Mouse (Mus musculus) neural tube, embryonic 15.5 days (tissue): ENCODE results near the gene Tgm5. TPM values are rescaled to one million over a fixed set of nuclear protein-coding genes. Genes with fewer than 3 reads are reported as not detected.
A peak's percentile ranks its signal among the peaks of the same experiment; 100 is the strongest.
"Not testable (repeated sequence)": the region's sequence is repeated elsewhere in the genome, so short reads cannot be mapped to it uniquely, and the experiment has no call there.

Experiments
- ATAC-seq: fragments of 200-750 bp; cut with Nextera tagmentation; 2 replicates; pipeline ENCODE4 v1.8.0; 2017; ENCODE audit warnings: mild to moderate bottlenecking, moderate TSS enrichment, moderate library complexity; ENCODE audit not compliant: low FRiP score
- H3K27ac ChIP-seq: fragments of 300-500 bp; sonication (generic); replicated peaks from 2 replicates; pipeline ENCODE4 v1.5.1; 2015; ENCODE audit warnings: mild to moderate bottlenecking, inconsistent platforms
- H3K27me3 ChIP-seq: fragments of 300-500 bp; sonication (generic); replicated peaks from 2 replicates; pipeline ENCODE4 v1.6.1; 2015; ENCODE audit warnings: inconsistent platforms
- H3K36me3 ChIP-seq: fragments of 300-500 bp; sonication (generic); 2 replicates; pipeline ENCODE4 v1.6.1; 2015; ENCODE audit warnings: inconsistent platforms
- H3K4me1 ChIP-seq: fragments of 300-500 bp; sonication (generic); 2 replicates; pipeline ENCODE4 v1.6.1; 2015; ENCODE audit warnings: inconsistent platforms
- H3K4me2 ChIP-seq: fragments of 300-500 bp; sonication (generic); 2 replicates; pipeline ENCODE4 v1.6.1; 2015; ENCODE audit warnings: inconsistent platforms, mild to moderate bottlenecking, moderate library complexity
- H3K4me3 ChIP-seq: fragments of 300-500 bp; sonication (generic); replicated peaks from 2 replicates; pipeline ENCODE4 v1.5.1; 2015; ENCODE audit warnings: mild to moderate bottlenecking, inconsistent platforms
- H3K9ac ChIP-seq: fragments of 300-500 bp; sonication (generic); replicated peaks from 2 replicates; pipeline ENCODE4 v1.6.1; 2015; ENCODE audit warnings: mild to moderate bottlenecking, inconsistent platforms
- H3K9me3 ChIP-seq: fragments of 300-500 bp; sonication (generic); replicated peaks from 2 replicates; pipeline ENCODE4 v1.6.1; 2016; ENCODE audit warnings: inconsistent platforms
- WGBS: fragments of 180-500 bp; shearing (Covaris S2); methylation state at CpG from one replicate; pipeline ENCODE4 v1.1.7; 2015; ENCODE audit warnings: mixed read lengths; 5-methylcytosine and 5-hydroxymethylcytosine counted together
- polyA plus RNA-seq: library from polyadenylated mRNA; unstranded; fragments of >200 nt; fragmentation: Nextera tagmentation; extraction: Ambion mirVana; gene quantifications from 2 replicates; pipeline ENCODE4 v1.2.1, GENCODE M21; 2015

The Tgm5 gene
- polyA plus RNA-seq, 1 experiment from 2014 or later: 0.09 TPM

DNA sequence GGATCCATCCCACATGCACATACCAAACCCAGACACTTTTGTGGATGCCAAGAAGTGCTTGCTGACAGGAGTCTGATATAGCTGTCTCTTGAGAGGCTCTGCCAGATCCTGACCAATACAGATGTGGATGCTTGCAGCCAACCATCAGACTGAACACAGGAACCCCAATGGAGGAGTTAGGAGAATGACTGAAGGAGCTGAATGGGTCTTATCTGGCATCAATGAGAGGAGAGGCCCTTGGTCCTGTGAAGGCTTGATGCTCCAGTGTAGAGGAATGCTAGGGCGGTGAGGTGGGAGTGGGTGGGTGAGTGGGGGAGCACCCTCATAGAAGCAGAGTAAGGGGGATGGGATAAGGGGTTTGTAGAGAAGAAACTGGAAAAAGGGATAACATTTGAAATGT is 46.8 kb downstream of the Tgm5 start:
- not testable (repeated sequence) for H3K27ac ChIP-seq, H3K4me2 ChIP-seq, H3K4me1 ChIP-seq, H3K9me3 ChIP-seq, H3K27me3 ChIP-seq, H3K36me3 ChIP-seq, H3K9ac ChIP-seq, ATAC-seq, H3K4me3 ChIP-seq
- 100% methylated on average over 1 of the region's 1 CpGs for WGBS

DNA sequence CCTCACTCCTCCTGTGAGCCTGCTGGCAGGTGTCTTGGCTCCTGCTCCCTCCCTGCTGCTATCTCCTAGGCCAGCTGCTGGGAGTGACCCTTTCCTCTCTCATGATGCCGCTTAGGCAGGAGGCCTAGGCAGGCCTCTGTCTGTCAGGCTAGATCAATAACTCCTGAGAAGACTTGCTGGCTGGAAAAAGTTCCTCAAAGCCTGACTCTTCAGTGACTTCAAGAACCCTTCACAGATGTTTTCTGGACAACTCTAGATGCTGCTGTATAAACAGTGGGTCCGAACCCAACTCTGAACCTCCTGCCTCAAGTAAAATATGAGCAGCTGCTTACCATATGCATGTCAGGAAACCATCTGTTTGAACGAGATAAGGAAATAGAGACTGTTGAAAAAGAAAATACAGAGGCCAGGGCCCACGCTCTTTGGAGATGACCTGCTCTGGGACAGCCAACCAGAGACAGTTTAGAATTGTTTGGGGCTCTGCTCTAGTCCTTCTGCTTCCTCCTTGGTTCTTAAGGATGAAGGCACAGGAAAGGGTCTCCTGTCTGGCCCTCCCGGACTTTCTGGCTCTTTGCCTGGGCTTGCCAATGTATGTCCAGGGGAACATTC is 48.8 kb downstream of the Tgm5 start, which contains the start of gene Epb42:
Gene Epb42, minus strand, starts transcription at position 340 of the 609 bp plus-strand sequence.
- H3K9ac ChIP-seq: no peak within 1 kb of the TSS
- ATAC-seq: no peak
- H3K36me3 ChIP-seq: no peaks in the 10 kb centered on the region
- 80% methylated on average over 5 of the region's 5 CpGs for WGBS
- H3K27me3 ChIP-seq: no peaks in the 10 kb centered on the region
- H3K4me2 ChIP-seq: no peak within 1 kb of the TSS
- no peak within 1 kb of the TSS for H3K27ac ChIP-seq
- no peaks in the 10 kb centered on the region for H3K9me3 ChIP-seq
- no peak within 1 kb of the TSS for H3K4me3 ChIP-seq
- H3K4me1 ChIP-seq: no peaks in the 10 kb centered on the region

DNA sequence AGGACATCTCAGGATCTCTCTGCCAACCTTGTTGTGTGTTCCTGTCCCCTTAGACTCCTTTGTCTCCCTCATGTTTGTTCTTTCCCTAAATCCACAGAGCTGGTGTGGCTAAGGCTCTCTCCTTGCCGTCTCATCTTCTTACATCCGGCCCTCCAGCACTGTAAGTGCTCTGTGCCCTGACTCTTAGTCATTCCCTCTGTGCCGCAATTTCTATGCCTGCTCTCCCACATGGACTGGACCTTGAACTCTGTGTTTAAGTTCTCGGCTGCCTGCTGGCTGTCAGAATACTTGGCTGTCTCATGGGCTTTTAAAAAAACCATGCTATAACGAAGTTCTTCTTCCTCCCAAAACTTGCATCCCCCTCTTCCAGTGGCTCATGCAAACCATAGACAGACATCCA is 62.7 kb downstream of the Tgm5 start:
- Histone ChIP-seq H3K27me3 (no peaks in the 10 kb centered on the region), H3K4me2 (no peak overlapping the region), H3K9ac (no peak overlapping the region), H3K4me3 (no peak overlapping the region), H3K27ac (no peak overlapping the region), H3K36me3 (peaks cover 1% of the 10 kb centered on the region), H3K9me3 (no peaks in the 10 kb centered on the region), H3K4me1 (no peaks in the 10 kb centered on the region)
- no peak for ATAC-seq
- 67% methylated on average over 5 of the region's 5 CpGs for WGBS

DNA sequence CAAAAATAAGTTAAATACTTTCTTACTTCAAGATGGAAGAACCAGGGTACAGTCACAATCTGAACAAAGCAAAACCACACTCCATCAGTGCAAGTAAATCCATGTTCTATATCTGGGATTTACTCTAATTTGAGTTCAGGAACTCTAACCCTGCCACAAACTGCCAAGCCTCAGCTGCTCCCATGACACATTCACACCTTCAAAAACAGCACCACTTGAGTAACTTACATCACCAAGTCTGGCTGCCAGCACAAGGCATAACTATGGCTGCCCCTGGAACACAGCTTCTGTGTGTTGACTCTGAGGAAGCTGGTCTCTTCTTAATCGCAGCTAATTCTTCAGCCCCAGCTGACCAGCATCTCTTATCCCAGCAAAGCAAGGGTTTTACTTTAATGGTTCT is 68.5 kb downstream of the Tgm5 start:
- 98% methylated on average over 1 of the region's 1 CpGs for WGBS
- H3K36me3 ChIP-seq: peaks cover 45% of the 10 kb centered on the region

DNA sequence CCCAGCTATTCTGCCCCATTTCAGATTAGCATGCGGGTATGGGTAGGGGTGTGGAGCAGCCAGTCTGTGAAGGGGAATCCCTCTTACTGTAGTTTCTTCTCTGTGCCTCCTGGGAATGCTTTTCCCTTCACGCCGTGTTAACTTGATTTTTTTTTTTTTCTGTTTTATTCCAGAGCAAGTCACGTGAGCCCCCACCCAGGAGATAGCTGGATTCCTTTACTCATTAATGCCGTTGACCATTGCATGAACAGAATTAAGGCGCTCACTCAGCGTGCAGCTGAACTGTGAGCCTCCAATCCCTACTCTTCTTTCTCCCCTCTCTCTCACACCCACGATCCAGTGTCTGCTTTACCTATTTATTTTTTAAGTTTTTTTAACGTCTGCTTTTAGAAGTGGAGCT is 69.4 kb downstream of the Tgm5 start:
- peaks cover 54% of the 10 kb centered on the region for H3K36me3 ChIP-seq
- no peaks in the 10 kb centered on the region for H3K27me3 ChIP-seq
- no peak for ATAC-seq
- no peaks in the 10 kb centered on the region for H3K9me3 ChIP-seq
- H3K4me2 ChIP-seq: no peak overlapping the region
- 87% methylated on average over 9 of the region's 9 CpGs for WGBS
- no peak overlapping the region for H3K27ac ChIP-seq
- no peak overlapping the region for H3K4me3 ChIP-seq
- no peaks in the 10 kb centered on the region for H3K4me1 ChIP-seq
- H3K9ac ChIP-seq: no peak overlapping the region

More for the DNA sequence above, 68.5 kb downstream of the Tgm5 start:
- ATAC-seq: no peak
- Histone ChIP-seq H3K9ac (no peak overlapping the region), H3K4me2 (no peak overlapping the region), H3K9me3 (no peaks in the 10 kb centered on the region), H3K4me3 (no peak overlapping the region), H3K27me3 (no peaks in the 10 kb centered on the region), H3K27ac (no peak overlapping the region), H3K4me1 (no peaks in the 10 kb centered on the region)

DNA sequence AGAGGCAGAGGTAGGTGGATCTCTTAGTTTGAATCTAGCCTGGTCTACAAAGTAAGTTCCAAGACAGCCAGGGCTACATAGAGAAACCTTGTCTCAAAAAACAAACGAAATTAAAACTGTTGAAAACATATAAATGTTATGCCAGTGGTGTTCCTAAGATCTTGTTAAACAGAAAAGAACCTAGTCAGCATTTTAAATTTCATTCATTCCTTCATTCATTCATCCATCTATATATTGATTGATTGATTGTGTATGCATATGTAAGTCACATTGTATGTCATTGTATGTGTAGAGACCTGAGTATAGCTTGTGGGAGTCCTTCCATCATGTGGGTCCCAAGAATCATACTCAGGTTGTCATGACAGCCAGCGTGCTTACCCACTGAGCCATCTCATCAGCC is 70.1 kb downstream of the Tgm5 start:
- H3K4me2 ChIP-seq: no peak overlapping the region
- H3K27ac ChIP-seq: no peak overlapping the region
- H3K4me3 ChIP-seq: no peak overlapping the region
- WGBS: 87% methylated on average over 2 of the region's 2 CpGs
- H3K9me3 ChIP-seq: no peaks in the 10 kb centered on the region
- no peak overlapping the region for H3K9ac ChIP-seq
- no peaks in the 10 kb centered on the region for H3K4me1 ChIP-seq
- ATAC-seq: no peak
- H3K27me3 ChIP-seq: no peaks in the 10 kb centered on the region
- peaks cover 58% of the 10 kb centered on the region for H3K36me3 ChIP-seq

DNA sequence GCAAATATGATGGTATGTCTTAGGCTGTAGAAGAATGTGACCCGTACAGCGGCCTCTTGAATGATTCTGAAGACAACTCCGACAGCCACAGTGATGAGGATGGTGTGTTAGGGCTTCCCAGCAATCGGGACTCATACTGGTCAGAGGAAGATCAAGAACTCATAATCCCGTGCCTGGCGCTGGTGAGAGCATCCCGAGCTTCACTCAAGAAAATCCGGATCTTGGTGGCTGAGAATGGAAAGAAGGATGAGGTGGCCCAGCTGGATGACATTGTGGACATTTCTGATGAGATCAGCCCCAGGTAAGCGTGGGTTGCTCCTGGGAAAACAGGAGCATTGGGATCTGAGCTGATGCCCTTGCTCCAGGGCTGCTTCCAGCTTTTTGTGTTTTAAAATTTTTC is 73.0 kb downstream of the Tgm5 start:
- Histone ChIP-seq H3K4me2 (no peak overlapping the region), H3K9me3 (no peaks in the 10 kb centered on the region), H3K9ac (no peak overlapping the region), H3K27me3 (no peaks in the 10 kb centered on the region), H3K4me3 (no peak overlapping the region), H3K27ac (no peak overlapping the region), H3K4me1 (peaks cover 15% of the 10 kb centered on the region), H3K36me3 (peaks cover 54% of the 10 kb centered on the region)
- ATAC-seq: no peak
- WGBS: 91% methylated on average over 9 of the region's 9 CpGs

DNA sequence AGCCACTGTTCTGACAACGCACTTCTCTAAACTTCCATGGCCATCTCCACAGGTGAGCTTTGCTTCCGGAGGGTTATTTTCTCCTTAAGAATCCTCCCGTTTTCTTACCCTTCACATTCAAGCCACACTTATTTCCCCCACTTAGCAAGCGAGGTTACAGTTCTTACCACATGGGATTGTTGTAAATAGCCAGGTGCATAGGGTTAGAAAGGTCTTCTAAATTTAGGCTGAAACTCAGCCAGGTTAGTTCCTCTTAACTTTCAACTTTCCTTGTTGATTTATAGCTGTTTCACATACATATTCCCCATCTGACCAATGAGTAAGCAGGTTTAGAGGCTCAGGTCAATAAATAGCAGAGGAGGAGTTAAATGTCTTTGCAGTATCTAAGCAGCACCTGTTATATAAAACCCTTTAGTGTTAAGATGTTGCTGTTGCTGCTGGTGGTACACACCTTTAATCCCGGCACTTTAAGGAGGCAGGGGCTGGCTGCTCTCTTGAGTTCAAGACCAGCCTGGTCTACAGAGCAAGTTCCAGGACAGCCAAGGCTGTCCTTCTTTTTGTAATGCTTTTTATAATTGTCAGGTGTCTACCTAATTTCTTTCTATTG is 76.5 kb downstream of the Tgm5 start:
- Histone ChIP-seq H3K27ac (no peak overlapping the region; the same call in 1 of the 2 replicates), H3K27me3 (no peaks in the 10 kb centered on the region), H3K9me3 (no peaks in the 10 kb centered on the region), H3K9ac (peak overlapping the region; percentile 75), H3K4me1 (peaks cover 16% of the 10 kb centered on the region), H3K36me3 (peaks cover 33% of the 10 kb centered on the region), H3K4me3 (peak overlapping the region; percentile 93), H3K4me2 (peak overlapping the region; percentile 88)
- no peak for ATAC-seq
- 34% methylated on average over 5 of the region's 5 CpGs for WGBS

DNA sequence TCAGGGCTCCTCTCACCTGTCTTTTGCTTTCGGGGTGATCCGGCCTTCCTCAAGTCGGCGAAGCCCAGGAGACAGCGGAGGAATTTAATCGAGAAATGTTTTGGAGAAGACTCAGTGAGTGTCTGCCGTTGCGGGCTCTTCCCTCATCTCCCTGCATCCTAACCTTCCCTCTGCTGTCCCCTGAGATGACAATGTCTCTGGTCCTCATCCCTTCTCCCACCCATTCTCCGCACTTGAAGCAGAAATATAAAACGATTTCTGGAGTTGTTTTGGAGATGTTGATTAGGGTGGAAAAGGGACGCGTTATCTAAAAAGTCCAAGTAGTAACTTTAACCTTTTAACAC is 77.0 kb downstream of the Tgm5 start:
- no peaks in the 10 kb centered on the region for H3K27me3 ChIP-seq
- no peaks in the 10 kb centered on the region for H3K9me3 ChIP-seq
- peak overlapping the region; percentile 93 for H3K4me3 ChIP-seq
- peaks cover 30% of the 10 kb centered on the region for H3K36me3 ChIP-seq
- H3K27ac ChIP-seq: peak overlapping the region; percentile 74
- H3K9ac ChIP-seq: peak overlapping the region; percentile 75
- H3K4me2 ChIP-seq: peak overlapping the region; percentile 88
- peaks cover 16% of the 10 kb centered on the region for H3K4me1 ChIP-seq
- WGBS: 2% methylated on average over 12 of the region's 12 CpGs
- ATAC-seq: no peak; the same call in 1 of the 2 replicates

DNA sequence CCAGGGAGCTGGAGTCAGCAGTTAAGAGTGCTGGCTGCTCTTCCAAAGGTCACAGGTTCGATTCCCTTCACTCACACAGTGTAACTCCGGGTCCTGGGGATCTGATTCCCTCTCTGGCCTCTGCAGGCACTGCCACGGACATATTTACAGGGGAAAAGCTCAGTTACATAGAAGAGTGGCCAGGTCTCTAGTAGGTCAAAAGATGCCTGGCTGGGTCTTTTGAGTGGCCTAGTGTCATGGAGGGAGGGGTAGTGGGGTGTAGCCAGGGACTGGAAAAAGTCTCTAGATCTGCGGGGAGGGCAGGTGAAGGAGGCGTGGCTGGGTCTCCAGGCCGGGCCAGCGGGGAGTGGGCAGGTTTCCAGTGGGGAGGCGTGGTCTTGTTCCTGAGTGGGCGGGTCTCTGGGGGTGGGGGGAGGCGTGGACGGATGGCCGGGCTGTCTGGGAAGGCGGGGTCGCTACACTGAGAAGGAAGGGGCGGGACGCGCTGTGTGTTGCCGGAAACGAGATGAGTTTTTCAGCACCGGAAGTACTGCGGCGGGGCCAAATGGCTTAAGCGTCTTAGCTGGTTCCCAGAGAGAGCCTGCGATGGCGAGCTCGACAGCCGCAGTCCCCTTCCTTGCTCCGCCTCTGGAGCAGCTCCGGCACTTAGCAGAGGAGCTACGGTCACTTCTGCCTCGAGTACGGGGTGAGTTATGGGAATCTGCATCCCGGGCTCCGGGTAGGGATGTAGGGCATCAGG is 77.5 kb downstream of the Tgm5 start, which contains the start of gene Ccndbp1:
Gene Ccndbp1, plus strand, starts transcription at position 479 of the 739 bp plus-strand sequence.
- Histone ChIP-seq H3K9me3 (no peaks in the 10 kb centered on the region), H3K9ac (peak within 1 kb of the TSS; percentile 75), H3K4me1 (peaks cover 16% of the 10 kb centered on the region), H3K4me2 (peak within 1 kb of the TSS; percentile 88), H3K27ac (peak within 1 kb of the TSS; percentile 74), H3K36me3 (peaks cover 27% of the 10 kb centered on the region), H3K27me3 (no peaks in the 10 kb centered on the region), H3K4me3 (peak within 1 kb of the TSS; percentile 93)
- peak; percentile 97 for ATAC-seq
- 3% methylated on average over 34 of the region's 34 CpGs for WGBS

DNA sequence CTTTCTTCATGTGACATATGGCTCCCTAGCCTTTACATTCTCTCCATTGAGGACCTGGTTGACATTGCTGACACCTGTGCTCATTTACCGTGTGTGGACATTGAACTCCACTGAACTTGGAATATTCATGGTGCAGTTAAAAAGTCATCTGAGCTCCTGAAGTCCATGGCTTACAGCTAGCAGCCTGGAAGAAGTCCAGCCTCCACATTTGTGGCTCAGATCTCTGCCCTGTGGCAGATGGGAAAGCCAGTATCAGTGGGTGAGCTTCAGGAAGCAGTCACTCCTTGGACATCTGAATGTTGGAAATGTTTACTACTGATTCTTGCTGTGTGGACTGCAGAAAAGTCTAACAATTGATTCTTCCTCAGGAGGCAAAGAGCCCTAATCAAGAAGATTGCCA is 78.7 kb downstream of the Tgm5 start:
- Histone ChIP-seq H3K4me1 (peaks cover 16% of the 10 kb centered on the region), H3K4me2 (no peak overlapping the region)
- WGBS: 88% methylated on average over 1 of the region's 1 CpGs

More for the DNA sequence above, 78.7 kb downstream of the Tgm5 start:
- Histone ChIP-seq H3K9me3 (no peaks in the 10 kb centered on the region), H3K9ac (no peak overlapping the region), H3K4me3 (no peak overlapping the region), H3K36me3 (peaks cover 17% of the 10 kb centered on the region), H3K27ac (no peak overlapping the region), H3K27me3 (no peaks in the 10 kb centered on the region)
- no peak for ATAC-seq
